Mouse (Mus musculus): ENCODE results near the gene Trim43a. TPM values are rescaled to one million over a fixed set of nuclear protein-coding genes. Genes with fewer than 3 reads are reported as not detected.

The Trim43a gene
- total RNA-seq, 2 experiments from 2014 or later: 1.0 to 1.7 TPM

Other genes with a start within 250 kb of the Trim43a start
- gene Snx14, start 141.9 kb upstream of the Trim43a start, total RNA-seq (2021): 10 to 100 TPM; 54.3 to 55.8 TPM
- gene Gm20537, start 124.3 kb upstream of the Trim43a start, total RNA-seq (2021): 1 to 10 TPM in 1 of 2 experiments, not detected in 1; 1.7 TPM
- 10 to 100 TPM; 64.8 TPM for gene Syncrip, start 98.3 kb upstream of the Trim43a start, total RNA-seq (2021)
- 10 to 100 TPM; 23.6 to 27.4 TPM for gene Zfp949, start 32.9 kb upstream of the Trim43a start, total RNA-seq (2021)
- 10 to 100 TPM; 26.6 to 29.4 TPM for gene Mthfsl, start 139.4 kb downstream of the Trim43a start, total RNA-seq (2021)
- under 1 TPM in 1 of 2 experiments, not detected in 1; 0.56 TPM for gene Bcl2a1d, start 151.0 kb downstream of the Trim43a start, total RNA-seq (2021)